Mouse (Mus musculus): ENCODE data around the gene Itga7.

DNA sequence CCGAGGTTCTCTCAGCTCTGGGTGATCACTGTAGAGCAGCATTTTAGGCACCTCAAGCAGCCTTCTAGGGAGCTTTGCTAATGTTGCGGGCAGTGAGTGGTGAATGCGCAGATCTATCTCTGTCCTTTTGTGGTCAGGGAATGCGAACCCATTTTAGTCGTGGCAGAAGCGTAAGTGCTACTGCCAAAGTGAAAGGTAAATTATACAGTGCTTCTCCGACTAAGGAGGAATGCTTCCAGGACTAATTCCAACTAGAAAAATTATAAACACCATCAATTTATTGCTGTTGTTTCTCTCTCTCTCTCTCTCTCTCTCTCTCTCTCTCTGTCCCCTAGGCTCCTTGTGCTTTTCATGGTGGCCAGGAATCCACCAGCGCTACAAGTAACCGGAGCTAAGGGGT lies 9.7 kb upstream of the Itga7 start, which contains the start of gene Bloc1s1:
- TF ChIP-seq CTCF (IDR thresholded peaks at IDR 0.05; ENCODE audit: borderline replicate concordance, insufficient read depth, low read length) = no peak
- TF ChIP-seq POLR2A (IDR thresholded peaks at IDR 0.05; ENCODE audit: low read depth, low read length) = no peak
